Mouse (Mus musculus) kidney, adult 2 months (tissue): ENCODE results near the gene Slc6a13.
A peak's percentile ranks its signal among the peaks of the same experiment; 100 is the strongest.

Experiments used
- CTCF ChIP-seq: fragments of 200-500 bp; conservative IDR thresholded peaks from 2 replicates; pipeline ENCODE4 v1.5.1; 2011; ENCODE audit warnings: low read depth, mild to moderate bottlenecking, control low read depth, low read length, moderate library complexity, mixed read lengths; ENCODE audit not compliant: insufficient read depth, insufficient read length
- POLR2A ChIP-seq: fragments of 200-500 bp; IDR thresholded peaks from one replicate; pipeline ENCODE4 v1.6.1; 2011; ENCODE audit warnings: low read depth, low read length, control low read depth

DNA sequence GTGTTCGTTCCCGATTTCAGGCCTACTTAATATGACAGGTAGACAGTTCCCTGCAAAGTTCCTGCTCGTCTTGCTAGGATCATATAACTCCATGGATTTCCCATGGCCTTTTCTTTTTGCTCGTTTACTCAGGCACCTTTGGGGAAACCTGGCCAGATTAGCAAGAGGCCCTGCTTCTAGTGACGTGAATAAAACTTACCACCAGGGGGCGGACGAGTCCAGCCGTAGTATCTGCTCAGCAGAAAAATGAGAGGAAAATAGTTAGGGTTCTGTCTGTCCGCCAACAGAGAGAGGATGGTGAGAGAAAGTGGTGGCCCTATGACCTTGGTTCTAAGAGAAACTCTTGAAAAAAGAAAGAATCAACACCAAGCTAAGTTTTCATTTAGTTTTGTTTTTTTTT, 39.5 kb upstream of the Slc6a13 start:
- no peak for TF ChIP-seq POLR2A
- peak; percentile 78 for TF ChIP-seq CTCF
